Mouse (Mus musculus) activated CD4-positive, CD25-positive, alpha-beta regulatory T cell, adult 4 months (primary cell): ENCODE results near the gene Tbc1d23. TPM values are rescaled to one million over a fixed set of nuclear protein-coding genes. Genes with fewer than 3 reads are reported as not detected.
"Not testable (repeated sequence)": the region's sequence is repeated elsewhere in the genome, so short reads cannot be mapped to it uniquely, and the experiment has no call there.

Experiments
- ATAC-seq: one replicate; pipeline ENCODE4 v1.8.0; 2017
- polyA plus RNA-seq, 2 experiments: library from polyadenylated mRNA; unstranded; fragments of 100-300 nt; shearing (Covaris generic); gene quantifications; one replicate each; pipeline ENCODE4 v1.2.1; 2017

Gene Tbc1d23
- polyA plus RNA-seq, 2 experiments from 2014 or later = 28.5 to 29.1 TPM

- ATAC-seq = no peak
Measured at GRCm38 (mm10) chr16:57215957-57216356, 15.3 kb downstream of the Tbc1d23 start.

DNA sequence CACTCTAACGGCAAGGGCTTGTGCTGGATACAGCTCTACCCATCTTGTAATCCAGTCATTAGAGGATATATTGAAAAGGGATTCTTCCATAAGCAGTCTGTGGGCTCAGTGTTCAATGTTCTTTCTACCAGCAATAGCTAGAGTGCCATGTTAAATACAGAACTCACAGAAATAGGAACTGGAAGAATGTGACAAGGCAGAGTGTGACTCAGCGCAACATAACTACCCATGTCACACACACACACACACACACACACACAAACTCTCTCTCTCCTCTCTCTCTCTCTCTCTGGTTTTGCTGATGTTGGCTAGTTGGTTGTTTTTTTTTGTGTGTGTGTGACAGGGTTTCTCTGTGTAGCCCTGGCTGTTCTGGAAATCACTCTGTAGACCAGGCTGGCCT lies 20.3 kb downstream of the Tbc1d23 start:
- no peak for ATAC-seq

GRCm38 (mm10) chr16:57208342-57208741 lies 23.0 kb downstream of the Tbc1d23 start:
- no peak for ATAC-seq

DNA sequence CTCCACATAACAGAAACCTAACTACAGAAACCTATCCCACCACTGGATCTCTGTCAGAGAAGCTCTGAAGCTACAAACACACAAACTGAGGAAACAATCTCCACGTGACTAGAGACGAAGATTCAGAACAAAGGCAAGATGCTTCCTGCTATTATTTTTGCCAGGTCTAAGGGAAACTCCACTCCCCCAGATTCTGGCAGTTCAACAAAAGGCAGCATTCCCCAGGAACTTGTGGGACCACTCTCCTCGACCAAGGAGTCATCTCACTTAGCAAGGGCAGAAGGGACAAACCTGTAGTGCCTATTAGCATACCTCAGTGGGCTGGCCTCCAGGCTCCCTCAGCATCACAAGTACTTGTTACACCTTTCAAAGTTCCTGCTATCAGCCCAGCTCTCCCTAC lies 34.0 kb downstream of the Tbc1d23 start:
- no peak for ATAC-seq

DNA sequence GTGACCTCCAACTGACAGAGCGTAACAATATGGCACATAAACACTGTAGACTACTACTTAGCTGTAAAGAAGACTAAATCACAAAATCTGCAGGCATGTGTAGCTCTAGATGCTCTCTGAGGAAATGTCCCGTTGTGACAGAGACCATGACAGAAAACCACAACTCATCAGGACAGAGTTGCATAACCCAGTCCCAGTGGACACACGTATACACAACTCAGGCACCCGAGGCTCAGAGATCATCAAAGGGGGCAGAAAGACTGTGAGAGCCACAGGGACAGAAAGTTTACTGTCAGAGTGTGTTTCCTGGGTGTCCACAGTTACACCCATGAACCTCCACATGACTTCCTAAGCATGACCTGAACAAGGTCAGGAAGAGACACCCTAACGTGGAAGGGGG lies 34.7 kb downstream of the Tbc1d23 start:
- no peak for ATAC-seq

DNA sequence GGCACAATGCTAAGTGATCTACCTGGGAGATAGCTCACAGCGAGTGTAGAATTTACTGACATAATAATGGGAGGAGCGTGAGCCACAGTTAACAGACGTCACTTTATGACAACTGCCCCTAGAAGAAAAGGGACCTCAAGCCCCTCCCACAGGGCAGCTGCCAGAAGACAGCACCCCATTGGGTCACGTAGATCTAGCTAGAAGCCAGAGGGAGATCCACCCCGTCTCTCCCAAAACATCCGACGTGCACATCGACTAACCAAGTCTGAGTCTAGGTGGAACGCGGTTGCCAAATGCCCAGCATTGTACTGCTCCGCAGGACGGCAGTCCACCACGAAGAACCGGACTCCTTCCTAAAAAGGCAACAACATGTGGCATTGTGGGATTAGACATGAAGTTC lies 40.1 kb downstream of the Tbc1d23 start:
- ATAC-seq = no peak

GRCm38 (mm10) chr16:57190390-57190789 lies 40.9 kb downstream of the Tbc1d23 start:
- ATAC-seq = no peak

DNA sequence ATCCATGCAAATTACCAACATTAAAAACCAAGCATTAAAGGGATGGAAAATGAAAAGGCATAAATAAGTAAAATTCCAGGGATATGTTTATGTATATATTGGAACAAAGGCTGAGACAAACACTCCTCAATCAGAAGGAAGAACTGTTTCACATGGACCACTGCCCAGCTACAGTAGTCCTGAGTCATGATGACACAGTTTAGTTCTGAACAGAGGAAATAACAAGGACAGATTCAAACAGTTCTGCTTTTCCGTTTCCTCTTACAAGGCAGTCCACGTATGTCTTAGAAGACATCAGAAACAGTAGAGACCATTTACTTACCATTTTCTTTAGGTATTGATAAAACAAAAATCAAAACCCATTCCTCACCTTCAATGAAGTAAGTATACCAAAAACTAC lies 41.8 kb downstream of the Tbc1d23 start:
- ATAC-seq = no peak

DNA sequence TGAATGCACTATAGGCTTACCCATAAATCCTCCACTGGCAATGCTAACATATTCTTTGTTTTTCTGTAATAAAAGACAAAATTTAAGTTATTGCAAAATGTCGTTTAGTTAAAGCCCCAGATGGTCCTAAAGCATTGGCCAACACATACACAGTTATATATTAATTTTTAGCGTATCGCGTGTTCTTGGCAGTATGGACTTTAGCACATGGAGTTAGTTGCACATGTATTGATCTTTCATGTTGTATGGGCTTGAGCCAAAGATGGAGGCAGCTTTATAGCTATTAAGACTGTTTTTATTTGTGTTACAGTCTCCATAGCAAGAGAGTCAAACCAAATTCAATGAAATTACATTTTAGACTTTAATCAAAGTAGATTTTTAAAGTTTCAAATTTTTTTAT lies 44.7 kb downstream of the Tbc1d23 start:
- no peak for ATAC-seq

DNA sequence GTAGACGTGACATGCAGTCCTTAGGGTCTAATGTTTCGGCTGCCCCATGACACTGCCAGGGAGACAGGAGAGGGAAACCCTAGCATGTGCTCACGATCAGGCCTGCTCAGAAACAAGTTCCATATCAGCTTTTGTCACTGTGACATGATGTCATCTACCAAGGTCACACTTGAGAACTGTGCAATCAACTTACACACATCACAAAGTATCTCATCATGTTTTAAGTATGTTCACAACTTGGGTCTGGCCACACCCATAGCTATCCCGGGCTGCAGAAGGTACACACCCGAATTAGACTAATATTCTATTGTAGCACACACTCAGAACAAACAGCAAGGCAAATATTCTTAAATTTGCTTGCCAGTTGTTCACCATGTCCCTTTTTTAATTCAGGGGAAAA lies 49.3 kb downstream of the Tbc1d23 start:
- no peak for ATAC-seq

- ATAC-seq = no peak
Measured at GRCm38 (mm10) chr16:57181180-57181579, 50.1 kb downstream of the Tbc1d23 start.

GRCm38 (mm10) chr16:57177664-57178063 lies 53.6 kb downstream of the Tbc1d23 start:
- no peak for ATAC-seq

DNA sequence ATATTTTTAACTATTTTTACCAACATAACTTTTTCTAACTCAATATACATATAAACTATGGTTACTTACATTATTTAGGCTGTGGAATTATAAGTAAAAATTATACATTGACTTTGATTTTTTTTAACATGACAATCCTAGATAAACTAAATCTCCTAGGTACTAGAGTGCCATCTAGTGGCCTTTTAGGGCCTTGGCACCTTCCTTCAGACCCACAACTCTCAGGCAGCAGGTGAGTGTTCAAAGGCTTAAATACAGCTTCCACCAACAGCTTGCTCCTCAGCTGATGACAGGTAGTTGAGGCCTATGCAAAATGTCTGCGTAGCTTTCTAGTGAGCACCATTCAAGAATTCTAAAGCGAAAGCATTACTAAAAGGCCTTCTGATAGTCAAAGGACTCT lies 54.0 kb downstream of the Tbc1d23 start:
- peak; percentile 91 for ATAC-seq

GRCm38 (mm10) chr16:57176276-57176675 lies 55.0 kb downstream of the Tbc1d23 start:
- no peak for ATAC-seq

DNA sequence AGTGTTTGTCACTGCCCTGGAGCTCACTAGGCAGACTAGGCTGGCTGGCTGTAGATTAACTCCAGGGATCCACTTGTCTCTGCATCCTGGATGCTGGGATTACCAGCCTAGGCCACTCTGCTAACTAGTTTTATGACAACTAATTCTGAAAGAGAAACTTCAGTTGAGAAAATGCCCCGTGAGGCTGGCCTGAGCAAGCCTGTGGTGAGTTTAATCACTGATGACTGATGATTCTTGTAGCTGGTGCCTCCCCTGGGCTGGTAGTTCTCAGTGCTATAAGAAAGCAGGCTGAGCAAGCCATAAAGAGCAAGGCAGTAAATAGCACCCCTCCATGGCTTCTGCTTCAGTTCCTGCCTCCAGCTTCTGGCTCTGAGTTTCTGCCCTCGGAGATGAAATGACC lies 55.6 kb downstream of the Tbc1d23 start:
- no peak for ATAC-seq

- not testable (repeated sequence) for ATAC-seq
Measured at GRCm38 (mm10) chr16:57174480-57174879, 56.8 kb downstream of the Tbc1d23 start.

DNA sequence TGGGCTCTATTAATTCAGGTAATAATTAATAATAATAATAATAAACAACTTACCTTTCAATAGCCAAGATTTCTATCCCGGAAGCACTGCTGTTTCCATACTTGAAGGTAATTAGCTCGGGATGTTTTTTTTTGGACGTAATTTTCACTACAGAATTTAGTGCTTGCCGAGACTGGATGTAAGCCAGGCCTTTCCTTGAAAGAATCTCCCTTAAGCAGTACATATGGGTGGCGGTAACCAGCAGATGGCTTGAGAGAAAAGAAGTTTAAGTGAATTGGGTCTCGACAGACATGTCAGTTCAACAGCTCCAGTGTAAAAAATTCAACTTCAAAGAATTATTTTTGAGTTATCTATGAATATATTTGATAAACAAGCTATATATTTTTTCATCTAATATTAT lies 59.7 kb downstream of the Tbc1d23 start:
- ATAC-seq = no peak

DNA sequence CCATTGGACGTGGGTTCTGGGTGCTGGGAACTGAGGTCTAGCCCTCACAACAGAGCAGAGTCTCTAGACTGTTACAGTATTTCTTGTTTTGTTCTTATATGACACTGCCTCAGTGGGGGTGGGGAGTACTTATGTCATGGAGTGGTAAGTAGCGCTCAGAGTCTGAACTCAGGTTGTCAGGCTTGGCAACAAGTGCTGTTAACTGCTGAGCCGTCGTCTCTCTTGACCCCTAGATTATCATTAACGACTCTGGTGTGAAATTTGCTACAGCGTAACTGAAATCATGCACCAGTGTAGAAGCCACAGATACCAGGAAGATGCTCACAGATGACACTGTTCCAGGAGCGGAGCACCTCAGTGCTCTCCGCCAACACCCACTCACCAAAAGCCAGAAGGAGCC lies 60.1 kb downstream of the Tbc1d23 start:
- no peak for ATAC-seq

DNA sequence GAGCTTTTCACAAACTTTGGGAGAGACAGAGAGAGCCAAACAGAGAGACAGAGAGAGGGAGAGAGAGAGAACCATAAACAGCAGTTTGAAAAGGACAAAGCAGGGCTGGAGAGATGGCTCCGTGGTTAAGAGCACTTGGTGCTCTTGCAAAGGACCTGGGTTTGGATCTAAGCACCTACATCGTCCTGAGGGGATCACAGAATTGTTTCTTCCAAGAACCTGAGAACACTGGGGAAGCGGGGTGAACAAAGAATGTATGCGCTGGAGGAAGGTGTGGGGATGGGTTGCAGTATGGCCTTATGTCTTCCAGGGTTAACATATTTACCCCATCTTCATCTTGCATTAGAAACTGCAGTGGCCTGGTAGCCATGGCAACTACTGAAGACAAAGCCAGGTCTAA lies 63.1 kb downstream of the Tbc1d23 start:
- no peak for ATAC-seq

DNA sequence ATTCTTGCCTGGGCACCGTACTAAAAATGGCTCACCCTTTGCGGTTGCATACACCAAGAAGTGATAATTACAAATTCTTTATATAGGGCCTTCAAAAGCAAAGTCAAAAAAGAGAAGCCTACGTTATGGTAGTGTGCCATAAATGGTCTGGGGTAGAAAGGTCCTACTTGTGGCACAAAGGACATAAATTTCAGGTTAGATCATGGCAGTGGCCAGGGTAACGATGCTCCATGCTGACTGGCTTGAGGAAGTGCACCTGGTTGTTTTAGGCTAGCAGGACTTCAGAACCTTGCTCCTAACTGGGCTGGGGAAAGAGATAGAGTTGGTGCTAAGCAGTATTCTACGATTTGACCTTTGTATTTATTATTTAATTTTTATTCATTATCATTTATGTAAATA lies 63.8 kb downstream of the Tbc1d23 start:
- peak; percentile 3 for ATAC-seq

DNA sequence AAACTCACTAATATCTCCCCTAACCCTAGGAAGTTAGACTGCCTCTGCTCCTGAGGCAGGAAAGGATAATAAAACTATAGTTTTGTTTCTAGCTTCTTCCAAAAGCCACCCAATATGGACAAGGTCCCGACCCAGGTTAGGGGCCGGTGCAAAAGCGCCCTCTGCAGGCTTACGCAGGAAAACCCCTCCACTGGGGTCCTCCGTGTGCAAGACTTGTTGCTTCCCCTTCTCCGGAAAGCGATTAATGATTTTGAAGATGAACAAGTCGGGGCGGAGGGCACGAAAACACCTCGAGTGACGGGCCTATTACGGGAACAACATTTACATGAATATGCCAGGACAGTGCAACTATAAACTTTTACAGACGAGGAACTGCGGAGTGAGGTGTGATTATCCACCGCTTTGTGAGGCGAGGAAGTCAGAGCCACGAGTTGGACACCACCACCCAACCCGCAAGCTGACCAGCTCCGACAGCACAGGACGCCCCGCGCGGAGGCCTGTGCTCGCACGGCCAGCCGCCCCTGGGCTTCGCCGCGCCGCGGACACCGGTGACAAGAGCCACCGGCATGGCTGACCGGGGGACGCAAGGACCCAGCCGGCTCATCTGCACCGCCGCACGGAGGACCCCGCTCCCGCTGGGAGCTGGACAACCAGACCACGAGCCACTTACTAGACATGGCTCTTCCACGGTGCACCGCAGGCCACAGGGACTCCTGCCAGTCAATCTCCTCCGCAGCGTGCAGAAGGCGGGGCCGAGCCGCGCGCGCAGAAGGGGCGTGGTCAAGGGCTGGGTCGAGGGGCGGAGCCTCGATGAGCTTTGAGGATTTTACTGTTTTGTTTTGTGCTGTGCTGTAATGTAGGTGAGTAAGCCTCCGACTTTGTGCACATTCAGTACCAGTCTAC lies 64.4 kb downstream of the Tbc1d23 start, which contains the start of gene Nit2:
Nit2 (minus strand) TSS at position 731 of the 903 bp plus-strand sequence.
- ATAC-seq = peak; percentile 97

DNA sequence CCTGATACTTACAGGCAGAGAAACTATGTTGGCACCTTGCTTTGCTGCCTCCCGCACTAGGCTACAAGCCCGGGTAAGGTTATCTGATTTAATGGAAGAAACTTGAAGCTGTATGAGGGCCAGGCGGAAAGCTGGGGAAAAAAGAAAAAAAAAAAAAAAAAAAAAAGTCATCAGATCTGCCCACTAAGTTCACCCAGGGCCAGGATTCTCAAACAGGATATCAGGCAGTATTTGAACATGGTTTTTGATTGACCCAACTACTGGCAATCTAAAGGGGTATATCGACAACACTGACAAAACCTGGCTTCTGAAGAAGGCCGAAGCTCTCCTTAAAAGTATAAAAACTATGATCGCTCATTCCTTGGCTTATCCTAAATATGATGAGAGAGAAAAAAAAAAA lies 65.2 kb downstream of the Tbc1d23 start:
- no peak for ATAC-seq

DNA sequence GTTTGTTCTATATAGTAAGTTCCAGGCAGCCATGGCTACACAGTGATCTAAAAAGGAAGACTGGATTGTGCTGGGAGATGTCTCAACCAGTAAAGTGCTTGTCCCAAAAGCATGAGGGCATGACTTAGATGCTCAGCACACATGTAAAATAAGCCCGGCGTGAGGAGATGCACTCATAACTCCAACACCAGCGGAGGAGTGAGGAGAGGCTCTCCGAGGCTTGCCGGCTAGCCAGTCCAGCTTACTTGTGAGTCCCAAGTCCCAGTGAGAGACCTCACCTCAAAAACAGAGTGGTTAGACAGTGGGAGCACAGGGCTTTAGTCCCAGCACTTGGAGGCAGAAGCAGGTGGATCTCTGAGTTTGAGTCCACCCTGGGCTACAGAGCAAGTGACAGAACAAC lies 66.1 kb downstream of the Tbc1d23 start:
- ATAC-seq = no peak

DNA sequence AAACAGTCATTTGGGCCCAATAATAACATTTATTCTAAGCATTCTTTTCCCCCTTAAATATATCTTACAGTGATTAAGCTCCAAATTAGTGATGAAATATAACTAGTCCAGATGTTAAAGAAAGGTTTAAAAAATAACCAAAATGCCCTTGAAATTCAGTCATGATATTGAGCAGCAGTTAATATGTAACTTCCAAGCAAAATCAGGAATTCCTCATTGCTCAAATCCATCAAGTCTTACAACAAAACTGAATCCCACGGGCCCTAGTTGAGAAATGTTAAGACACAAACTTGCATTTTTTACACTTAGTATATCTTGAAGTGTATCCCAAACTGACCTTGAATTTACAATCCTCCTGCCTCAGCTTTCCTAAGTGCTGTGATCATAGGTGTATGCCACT lies 67.6 kb downstream of the Tbc1d23 start:
- no peak for ATAC-seq

- ATAC-seq = no peak
Measured at GRCm38 (mm10) chr16:57162841-57163240, 68.5 kb downstream of the Tbc1d23 start.
